Mouse (Mus musculus): ENCODE results near the gene Ficd. TPM values are rescaled to one million over a fixed set of nuclear protein-coding genes. Genes with fewer than 3 reads are reported as not detected.

The Ficd gene
- polyA plus RNA-seq, 1 experiment from 2014 or later: 9.2 TPM

DNA sequence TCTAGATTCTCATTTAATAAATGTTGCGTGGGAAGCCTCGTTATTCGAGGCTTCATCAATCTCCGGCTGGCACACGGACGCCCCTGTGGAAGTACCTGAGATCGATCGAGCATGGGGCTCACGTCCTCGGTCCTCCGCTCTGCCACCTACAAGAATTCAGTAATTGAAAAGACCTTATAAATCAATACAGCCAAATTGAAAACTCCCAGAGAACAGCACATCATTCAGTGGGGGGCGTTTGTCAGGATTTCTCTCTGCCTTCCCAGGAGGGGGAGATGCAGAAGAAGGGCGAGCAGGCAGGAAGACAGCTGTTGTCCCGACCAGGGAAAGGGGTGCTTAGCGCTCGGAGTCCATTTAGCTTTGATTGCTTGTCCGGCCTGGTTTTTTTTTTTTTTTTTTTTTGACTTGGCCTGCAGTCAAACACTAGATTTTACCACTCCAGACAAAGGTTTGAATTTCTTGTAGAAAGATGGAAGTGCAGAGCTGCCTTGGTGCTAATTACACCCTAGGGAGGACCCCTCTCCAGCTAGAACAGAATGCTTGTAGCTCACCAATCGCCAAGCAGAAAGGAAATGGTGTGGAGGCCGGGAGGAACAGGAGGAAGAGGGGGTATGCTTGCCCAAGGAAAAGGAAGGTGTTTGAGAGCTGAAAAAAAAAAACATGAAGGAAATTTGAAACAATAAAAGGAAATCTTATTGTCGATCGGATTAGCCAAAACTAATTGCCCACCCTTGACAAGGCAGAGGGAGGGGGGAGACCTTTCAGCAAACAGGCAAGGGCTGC, 31.6 kb upstream of the Ficd start:
- Histone ChIP-seq H3K27ac (ENCODE audit: low read length) (peak overlapping the region; percentile 23; the same call in 1 of the 2 replicates), H3K4me1 (replicated peaks; ENCODE audit: control insufficient read depth, insufficient read depth, low read length) (peaks cover 9% of the 10 kb centered on the region; the same call in 1 of the 2 replicates), H3K9me3 (ENCODE audit: control insufficient read depth, low read length) (no peaks in the 10 kb centered on the region), H3K27me3 (replicated peaks; ENCODE audit: control insufficient read depth, insufficient read depth, low read length) (no peaks in the 10 kb centered on the region), H3K4me2 (ENCODE audit: low read length) (no peak overlapping the region), H3K4me3 (replicated peaks; ENCODE audit: low read length) (no peak overlapping the region), H3K9ac (replicated peaks; ENCODE audit: low read depth, low read length) (no peak overlapping the region), H3K36me3 (ENCODE audit: control insufficient read depth, insufficient read depth) (no peaks in the 10 kb centered on the region)
- WGBS: 38% methylated on average over 21 of the region's 21 CpGs
- ATAC-seq: no peak

GRCm38 (mm10) chr5:113712861-113713260, 22.7 kb upstream of the Ficd start:
- Histone ChIP-seq H3K27ac (ENCODE audit: low read length) (no peak overlapping the region), H3K4me1 (replicated peaks; ENCODE audit: control insufficient read depth, insufficient read depth, low read length) (peaks cover 26% of the 10 kb centered on the region), H3K36me3 (ENCODE audit: control insufficient read depth, insufficient read depth) (no peaks in the 10 kb centered on the region), H3K27me3 (replicated peaks; ENCODE audit: control insufficient read depth, insufficient read depth, low read length) (no peaks in the 10 kb centered on the region), H3K4me2 (ENCODE audit: low read length) (no peak overlapping the region), H3K9me3 (ENCODE audit: control insufficient read depth, low read length) (no peaks in the 10 kb centered on the region), H3K9ac (replicated peaks; ENCODE audit: low read depth, low read length) (no peak overlapping the region), H3K4me3 (replicated peaks; ENCODE audit: low read length) (no peak overlapping the region)
- WGBS: 80% methylated on average over 2 of the region's 2 CpGs
- ATAC-seq: no peak

- peak; percentile 87 for ATAC-seq
- Histone ChIP-seq H3K4me1 (replicated peaks; ENCODE audit: control insufficient read depth, insufficient read depth, low read length) (peaks cover 45% of the 10 kb centered on the region), H3K4me2 (ENCODE audit: low read length) (peak overlapping the region; percentile 20), H3K36me3 (ENCODE audit: control insufficient read depth, insufficient read depth) (no peaks in the 10 kb centered on the region), H3K9me3 (ENCODE audit: control insufficient read depth, low read length) (no peaks in the 10 kb centered on the region), H3K27me3 (replicated peaks; ENCODE audit: control insufficient read depth, insufficient read depth, low read length) (no peaks in the 10 kb centered on the region), H3K27ac (ENCODE audit: low read length) (peak overlapping the region; percentile 68), H3K9ac (replicated peaks; ENCODE audit: low read depth, low read length) (no peak overlapping the region), H3K4me3 (replicated peaks; ENCODE audit: low read length) (0 out of 2 replicates have a peak overlapping the region, but pooled peaks have one; percentile 2)
- 6% methylated on average over 12 of the region's 12 CpGs for WGBS
These were observed 18.8 kb upstream of the Ficd start for GRCm38 (mm10) chr5:113716581-113717388.

DNA sequence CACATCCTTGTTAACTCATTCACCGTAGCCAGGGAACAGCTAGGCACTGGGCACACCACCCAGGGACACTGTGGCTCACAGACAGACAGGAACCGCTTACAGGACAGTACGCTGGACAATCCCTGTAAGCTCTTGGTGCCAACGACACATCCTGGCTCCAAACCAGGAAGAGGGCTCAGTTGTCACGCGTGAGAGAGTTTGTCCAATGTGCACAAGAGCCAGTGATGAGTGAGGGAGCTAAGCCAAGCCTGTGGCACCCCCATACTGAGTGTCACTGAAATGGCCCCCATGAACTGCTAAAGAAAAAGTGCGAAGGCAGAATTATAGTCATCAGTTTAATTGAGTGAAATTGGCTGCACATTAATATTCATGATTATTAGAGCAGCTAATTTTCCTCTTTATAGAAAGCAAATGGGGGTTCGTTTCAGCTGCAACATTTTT, 16.4 kb upstream of the Ficd start:
- no peaks in the 10 kb centered on the region for H3K36me3 ChIP-seq (ENCODE audit: control insufficient read depth, insufficient read depth)
- H3K27me3 ChIP-seq (replicated peaks; ENCODE audit: control insufficient read depth, insufficient read depth, low read length): no peaks in the 10 kb centered on the region
- peaks cover 49% of the 10 kb centered on the region for H3K4me1 ChIP-seq (replicated peaks; ENCODE audit: control insufficient read depth, insufficient read depth, low read length)
- H3K9ac ChIP-seq (replicated peaks; ENCODE audit: low read depth, low read length): no peak overlapping the region
- 36% methylated on average over 8 of the region's 8 CpGs for WGBS
- H3K9me3 ChIP-seq (ENCODE audit: control insufficient read depth, low read length): no peaks in the 10 kb centered on the region
- no peak overlapping the region for H3K4me3 ChIP-seq (replicated peaks; ENCODE audit: low read length)
- no peak overlapping the region for H3K4me2 ChIP-seq (ENCODE audit: low read length)
- peak overlapping the region; percentile 37 for H3K27ac ChIP-seq (ENCODE audit: low read length)
- ATAC-seq: peak; percentile 47

GRCm38 (mm10) chr5:113722224-113723013, 13.2 kb upstream of the Ficd start:
- WGBS: 85% methylated on average over 10 of the region's 10 CpGs

GRCm38 (mm10) chr5:113723567-113724237, 11.9 kb upstream of the Ficd start:
- Histone ChIP-seq H3K9ac (replicated peaks; ENCODE audit: low read depth, low read length) (no peak overlapping the region), H3K36me3 (ENCODE audit: control insufficient read depth, insufficient read depth) (no peaks in the 10 kb centered on the region), H3K4me2 (ENCODE audit: low read length) (no peak overlapping the region), H3K9me3 (ENCODE audit: control insufficient read depth, low read length) (no peaks in the 10 kb centered on the region), H3K27ac (ENCODE audit: low read length) (no peak overlapping the region), H3K27me3 (replicated peaks; ENCODE audit: control insufficient read depth, insufficient read depth, low read length) (no peaks in the 10 kb centered on the region), H3K4me1 (replicated peaks; ENCODE audit: control insufficient read depth, insufficient read depth, low read length) (peaks cover 17% of the 10 kb centered on the region), H3K4me3 (replicated peaks; ENCODE audit: low read length) (no peak overlapping the region)
- 36% methylated on average over 8 of the region's 8 CpGs for WGBS
- peak; percentile 8; the same call in 1 of the 2 replicates for ATAC-seq

More at GRCm38 (mm10) chr5:113722224-113723013, 13.2 kb upstream of the Ficd start:
- Histone ChIP-seq H3K4me1 (replicated peaks; ENCODE audit: control insufficient read depth, insufficient read depth, low read length) (peaks cover 28% of the 10 kb centered on the region), H3K27ac (ENCODE audit: low read length) (no peak overlapping the region), H3K9ac (replicated peaks; ENCODE audit: low read depth, low read length) (no peak overlapping the region), H3K4me2 (ENCODE audit: low read length) (no peak overlapping the region), H3K9me3 (ENCODE audit: control insufficient read depth, low read length) (no peaks in the 10 kb centered on the region), H3K36me3 (ENCODE audit: control insufficient read depth, insufficient read depth) (no peaks in the 10 kb centered on the region), H3K4me3 (replicated peaks; ENCODE audit: low read length) (no peak overlapping the region), H3K27me3 (replicated peaks; ENCODE audit: control insufficient read depth, insufficient read depth, low read length) (no peaks in the 10 kb centered on the region)
- no peak for ATAC-seq

DNA sequence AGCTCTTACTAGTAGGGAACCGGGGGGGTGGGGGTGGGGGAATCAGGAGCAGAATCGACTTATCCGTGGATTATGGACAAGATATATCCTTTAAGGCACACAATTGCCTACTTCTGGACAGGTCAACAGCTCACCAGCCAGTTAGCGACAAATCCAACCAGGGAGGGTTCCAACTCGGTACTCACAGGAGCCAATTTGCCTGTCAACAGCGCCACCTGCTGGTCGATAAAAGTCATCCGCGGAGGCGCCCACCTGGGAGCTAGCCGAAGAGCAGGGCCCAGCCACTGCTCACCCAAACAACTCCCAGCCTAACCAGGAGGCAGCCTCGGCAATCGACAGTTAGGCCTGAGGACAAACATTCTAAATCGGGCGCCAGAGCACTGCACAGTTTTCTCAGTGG, 11.2 kb upstream of the Ficd start, which contains the start of gene 1700069L16Rik:
1700069L16Rik (minus strand) TSS at position 327 of the 400 bp plus-strand sequence.
- ATAC-seq: peak; percentile 76
- peaks cover 10% of the 10 kb centered on the region for H3K4me1 ChIP-seq (replicated peaks; ENCODE audit: control insufficient read depth, insufficient read depth, low read length)
- no peaks in the 10 kb centered on the region for H3K36me3 ChIP-seq (ENCODE audit: control insufficient read depth, insufficient read depth)
- no peaks in the 10 kb centered on the region for H3K9me3 ChIP-seq (ENCODE audit: control insufficient read depth, low read length)
- H3K27me3 ChIP-seq (replicated peaks; ENCODE audit: control insufficient read depth, insufficient read depth, low read length): no peaks in the 10 kb centered on the region
- H3K27ac ChIP-seq (ENCODE audit: low read length): no peak within 1 kb of the TSS
- no peak within 1 kb of the TSS for H3K4me2 ChIP-seq (ENCODE audit: low read length)
- no peak within 1 kb of the TSS for H3K9ac ChIP-seq (replicated peaks; ENCODE audit: low read depth, low read length)
- H3K4me3 ChIP-seq (replicated peaks; ENCODE audit: low read length): no peak within 1 kb of the TSS
- WGBS: 3% methylated on average over 15 of the region's 15 CpGs

- no peak overlapping the region for H3K4me3 ChIP-seq (replicated peaks; ENCODE audit: low read length)
- no peaks in the 10 kb centered on the region for H3K36me3 ChIP-seq (ENCODE audit: control insufficient read depth, insufficient read depth)
- H3K4me1 ChIP-seq (replicated peaks; ENCODE audit: control insufficient read depth, insufficient read depth, low read length): peaks cover 5% of the 10 kb centered on the region
- H3K27me3 ChIP-seq (replicated peaks; ENCODE audit: control insufficient read depth, insufficient read depth, low read length): no peaks in the 10 kb centered on the region
- no peak for ATAC-seq
- 68% methylated on average over 12 of the region's 12 CpGs for WGBS
- no peak overlapping the region for H3K9ac ChIP-seq (replicated peaks; ENCODE audit: low read depth, low read length)
- H3K9me3 ChIP-seq (ENCODE audit: control insufficient read depth, low read length): no peaks in the 10 kb centered on the region
- H3K27ac ChIP-seq (ENCODE audit: low read length): no peak overlapping the region
- H3K4me2 ChIP-seq (ENCODE audit: low read length): no peak overlapping the region
These were observed 10.2 kb upstream of the Ficd start for GRCm38 (mm10) chr5:113725417-113725816.

All from forebrain, embryonic 16.5 days (tissue).